Mouse (Mus musculus) stomach, postnatal 0 days (tissue): ENCODE data around the gene Abcb6.

Experiments used
- CTCF ChIP-seq: IDR thresholded peaks from 2 replicates; pipeline ENCODE4 v1.5.1; 2016; ENCODE audit warnings: antibody characterized with exemption, low read depth, mild to moderate bottlenecking, moderate library complexity
- EP300 ChIP-seq: optimal IDR thresholded peaks from 2 replicates; pipeline ENCODE3; 2016; ENCODE audit warnings: antibody characterized with exemption

DNA sequence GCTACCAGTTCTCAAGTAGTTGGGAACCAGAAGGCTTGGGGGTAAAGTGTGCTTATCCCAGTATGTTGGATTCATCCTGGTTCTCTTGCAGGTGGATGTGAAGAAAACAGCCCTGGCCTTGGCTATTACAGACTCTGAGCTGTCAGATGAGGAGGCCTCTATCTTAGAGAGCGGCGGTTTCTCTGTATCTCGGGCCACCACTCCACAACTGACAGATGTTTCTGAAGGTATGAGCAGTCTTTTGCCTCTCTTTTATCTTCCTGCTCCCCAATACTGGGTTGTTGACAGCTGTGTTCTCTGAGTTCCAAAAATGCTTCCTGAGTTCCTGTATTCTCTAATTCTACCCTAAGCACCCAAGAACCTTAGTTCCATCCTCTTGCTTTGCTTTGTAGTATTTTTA is 34.6 kb downstream of the Abcb6 start:
- TF ChIP-seq EP300, result no peak
- TF ChIP-seq CTCF, result no peak
